Mouse (Mus musculus) midbrain, embryonic 10.5 days (tissue): ENCODE measurements around the gene B130006D01Rik. TPM values are rescaled to one million over a fixed set of nuclear protein-coding genes. Genes with fewer than 3 reads are reported as not detected.
A peak's percentile ranks its signal among the peaks of the same experiment; 100 is the strongest.
"Not testable (repeated sequence)": the region's sequence is repeated elsewhere in the genome, so short reads cannot be mapped to it uniquely, and the experiment has no call there.

Source experiments
- DNase-seq: peaks from one replicate; pipeline ENCODE4 v3.0.0-alpha.2; 2017; ENCODE audit warnings: low spot score
- H3K27ac ChIP-seq: fragments of 300-500 bp; sonication (generic); replicated peaks from 2 replicates; pipeline ENCODE4 v1.5.1; 2016; ENCODE audit warnings: mild to moderate bottlenecking
- H3K27me3 ChIP-seq: fragments of 300-500 bp; sonication (generic); 2 replicates; pipeline ENCODE4 v1.6.1; 2016; ENCODE audit warnings: low read depth, mild to moderate bottlenecking; ENCODE audit not compliant: poor library complexity, severe bottlenecking
- H3K36me3 ChIP-seq: fragments of 300-500 bp; sonication (generic); 2 replicates; pipeline ENCODE4 v1.6.1; 2016; ENCODE audit warnings: mild to moderate bottlenecking, moderate library complexity
- H3K4me1 ChIP-seq: fragments of 300-500 bp; sonication (generic); 2 replicates; pipeline ENCODE4 v1.6.1; 2016
- H3K4me3 ChIP-seq: fragments of 300-500 bp; sonication (generic); 2 replicates; pipeline ENCODE4 v1.5.1; 2016; ENCODE audit warnings: mild to moderate bottlenecking, moderate library complexity
- H3K9me3 ChIP-seq: fragments of 300-500 bp; sonication (generic); replicated peaks from 2 replicates; pipeline ENCODE4 v1.6.1; 2016; ENCODE audit warnings: mild to moderate bottlenecking
- WGBS: fragments of 180-500 bp; shearing (Covaris S2); methylation state at CpG from one replicate; pipeline ENCODE4 v1.1.7; 2016; 5-methylcytosine and 5-hydroxymethylcytosine counted together
- polyA plus RNA-seq: library from polyadenylated mRNA; unstranded; fragments of >200 nt; fragmentation: Nextera tagmentation; extraction: Ambion mirVana; gene quantifications from 2 replicates; pipeline ENCODE4 v1.2.1, GENCODE M21; 2016

Gene B130006D01Rik
- polyA plus RNA-seq, 1 experiment from 2014 or later = 0.93 TPM

GRCm38 (mm10) chr11:95719356-95719755 lies 4.0 kb upstream of the B130006D01Rik start:
- Histone ChIP-seq H3K36me3 (0 out of 2 replicates have a peak, but pooled peaks cover 3% of the 10 kb centered on the region), H3K9me3 (no peaks in the 10 kb centered on the region), H3K27ac (no peak overlapping the region), H3K4me3 (no peak overlapping the region), H3K4me1 (peaks cover 12% of the 10 kb centered on the region), H3K27me3 (no peaks in the 10 kb centered on the region)
- 98% methylated on average over 3 of the region's 3 CpGs for WGBS
- DNase-seq = no peak

- no peaks in the 10 kb centered on the region for H3K9me3 ChIP-seq
- no peak for DNase-seq
- WGBS = 94% methylated on average over 4 of the region's 4 CpGs
- H3K27me3 ChIP-seq = no peaks in the 10 kb centered on the region
- no peak overlapping the region for H3K4me3 ChIP-seq
- no peak overlapping the region for H3K27ac ChIP-seq
- 0 out of 2 replicates have a peak, but pooled peaks cover 3% of the 10 kb centered on the region for H3K36me3 ChIP-seq
- H3K4me1 ChIP-seq = no peaks in the 10 kb centered on the region
These were observed 1.1 kb downstream of the B130006D01Rik start for GRCm38 (mm10) chr11:95724466-95724865.

- Histone ChIP-seq H3K27ac (no peak overlapping the region), H3K4me3 (no peak overlapping the region), H3K4me1 (no peaks in the 10 kb centered on the region), H3K9me3 (no peaks in the 10 kb centered on the region), H3K27me3 (no peaks in the 10 kb centered on the region), H3K36me3 (no peaks in the 10 kb centered on the region)
- no peak for DNase-seq
- 78% methylated on average over 4 of the region's 4 CpGs for WGBS
These were observed 2.8 kb downstream of the B130006D01Rik start for GRCm38 (mm10) chr11:95726156-95726555.

GRCm38 (mm10) chr11:95727947-95728346 lies 4.6 kb downstream of the B130006D01Rik start:
- no peaks in the 10 kb centered on the region for H3K9me3 ChIP-seq
- H3K4me3 ChIP-seq = no peak overlapping the region
- WGBS = 91% methylated on average over 5 of the region's 5 CpGs
- H3K4me1 ChIP-seq = no peaks in the 10 kb centered on the region
- H3K36me3 ChIP-seq = no peaks in the 10 kb centered on the region
- no peak for DNase-seq
- no peak overlapping the region for H3K27ac ChIP-seq
- H3K27me3 ChIP-seq = no peaks in the 10 kb centered on the region

GRCm38 (mm10) chr11:95728916-95729907 lies 5.8 kb downstream of the B130006D01Rik start:
- WGBS = 85% methylated on average over 12 of the region's 12 CpGs

GRCm38 (mm10) chr11:95734485-95734884 lies 11.1 kb downstream of the B130006D01Rik start:
- WGBS = 89% methylated on average over 2 of the region's 2 CpGs
- H3K27ac ChIP-seq = no peak overlapping the region
- no peak for DNase-seq
- H3K36me3 ChIP-seq = 0 out of 2 replicates have a peak, but pooled peaks cover 6% of the 10 kb centered on the region
- H3K4me3 ChIP-seq = no peak overlapping the region
- no peaks in the 10 kb centered on the region for H3K4me1 ChIP-seq
- peaks cover 11% of the 10 kb centered on the region; the same call in 1 of the 2 replicates for H3K9me3 ChIP-seq
- H3K27me3 ChIP-seq = no peaks in the 10 kb centered on the region

More at GRCm38 (mm10) chr11:95728916-95729907, 5.8 kb downstream of the B130006D01Rik start:
- no peaks in the 10 kb centered on the region for H3K4me1 ChIP-seq
- H3K36me3 ChIP-seq = no peaks in the 10 kb centered on the region
- peaks cover 2% of the 10 kb centered on the region; the same call in 1 of the 2 replicates for H3K9me3 ChIP-seq
- H3K4me3 ChIP-seq = no peak overlapping the region
- H3K27me3 ChIP-seq = no peaks in the 10 kb centered on the region
- H3K27ac ChIP-seq = no peak overlapping the region
- DNase-seq = no peak

- Histone ChIP-seq H3K4me1 (no peaks in the 10 kb centered on the region), H3K9me3 (peaks cover 11% of the 10 kb centered on the region; the same call in 1 of the 2 replicates), H3K4me3 (no peak overlapping the region), H3K36me3 (0 out of 2 replicates have a peak, but pooled peaks cover 6% of the 10 kb centered on the region), H3K27me3 (no peaks in the 10 kb centered on the region), H3K27ac (no peak overlapping the region)
- no peak for DNase-seq
- WGBS = 86% methylated on average over 3 of the region's 3 CpGs
These were observed 14.4 kb downstream of the B130006D01Rik start for GRCm38 (mm10) chr11:95737811-95738210.

- no peaks in the 10 kb centered on the region for H3K9me3 ChIP-seq
- peaks cover 17% of the 10 kb centered on the region for H3K36me3 ChIP-seq
- no peaks in the 10 kb centered on the region for H3K27me3 ChIP-seq
- H3K4me1 ChIP-seq = 0 out of 2 replicates have a peak, but pooled peaks cover under 1% of the 10 kb centered on the region
- no peak overlapping the region for H3K4me3 ChIP-seq
- DNase-seq = no peak
- 98% methylated on average over 2 of the region's 2 CpGs for WGBS
- no peak overlapping the region for H3K27ac ChIP-seq
These were observed 21.1 kb downstream of the B130006D01Rik start for GRCm38 (mm10) chr11:95744521-95744920.

- DNase-seq = no peak
- no peak overlapping the region for H3K27ac ChIP-seq
- no peaks in the 10 kb centered on the region for H3K9me3 ChIP-seq
- H3K36me3 ChIP-seq = peaks cover 27% of the 10 kb centered on the region
- 89% methylated on average over 4 of the region's 4 CpGs for WGBS
- peaks cover 4% of the 10 kb centered on the region; the same call in 1 of the 2 replicates for H3K4me1 ChIP-seq
- H3K27me3 ChIP-seq = no peaks in the 10 kb centered on the region
- no peak overlapping the region for H3K4me3 ChIP-seq
These were observed 23.4 kb downstream of the B130006D01Rik start for GRCm38 (mm10) chr11:95746821-95747220.

GRCm38 (mm10) chr11:95748331-95748730 lies 24.9 kb downstream of the B130006D01Rik start:
- no peak for DNase-seq
- Histone ChIP-seq H3K27me3 (no peaks in the 10 kb centered on the region), H3K9me3 (no peaks in the 10 kb centered on the region), H3K4me3 (no peak overlapping the region), H3K27ac (no peak overlapping the region), H3K4me1 (peaks cover 4% of the 10 kb centered on the region; the same call in 1 of the 2 replicates), H3K36me3 (peaks cover 33% of the 10 kb centered on the region)
- WGBS = 92% methylated on average over 5 of the region's 5 CpGs

GRCm38 (mm10) chr11:95749619-95750018 lies 26.2 kb downstream of the B130006D01Rik start:
- Histone ChIP-seq H3K4me3 (no peak overlapping the region), H3K27ac (no peak overlapping the region), H3K27me3 (no peaks in the 10 kb centered on the region), H3K9me3 (no peaks in the 10 kb centered on the region), H3K36me3 (peaks cover 40% of the 10 kb centered on the region), H3K4me1 (peaks cover 4% of the 10 kb centered on the region; the same call in 1 of the 2 replicates)
- no peak for DNase-seq
- 87% methylated on average over 15 of the region's 15 CpGs for whole genome bisulfite sequencing

GRCm38 (mm10) chr11:95750995-95751394 lies 27.6 kb downstream of the B130006D01Rik start:
- H3K4me3 ChIP-seq = no peak overlapping the region
- peak; percentile 67 for DNase-seq
- WGBS = 12% methylated on average over 1 of the region's 1 CpGs
- H3K27me3 ChIP-seq = no peaks in the 10 kb centered on the region
- H3K9me3 ChIP-seq = no peaks in the 10 kb centered on the region
- peaks cover 54% of the 10 kb centered on the region for H3K36me3 ChIP-seq
- H3K4me1 ChIP-seq = peaks cover 4% of the 10 kb centered on the region; the same call in 1 of the 2 replicates
- H3K27ac ChIP-seq = no peak overlapping the region

- H3K4me3 ChIP-seq, H3K27me3 ChIP-seq, H3K9me3 ChIP-seq, DNase-seq, H3K27ac ChIP-seq, H3K4me1 ChIP-seq: not testable (repeated sequence)
- peaks cover 67% of the 10 kb centered on the region for H3K36me3 ChIP-seq
- 96% methylated on average over 4 of the region's 4 CpGs for WGBS
These were observed 31.8 kb downstream of the B130006D01Rik start for GRCm38 (mm10) chr11:95755137-95755536.
